Mouse (Mus musculus) activated CD4-positive, CD25-positive, alpha-beta regulatory T cell, adult 4 months (primary cell): Measurements from ENCODE around the gene Slc1a2. TPM values are rescaled to one million over a fixed set of nuclear protein-coding genes. Genes with fewer than 3 reads are reported as not detected.

Experiments
- ATAC-seq: one replicate; pipeline ENCODE4 v1.8.0; 2017
- polyA plus RNA-seq, 2 experiments: library from polyadenylated mRNA; unstranded; fragments of 100-300 nt; shearing (Covaris generic); gene quantifications; one replicate each; pipeline ENCODE4 v1.2.1; 2017

Slc1a2 gene
- not detected for polyA plus RNA-seq

DNA sequence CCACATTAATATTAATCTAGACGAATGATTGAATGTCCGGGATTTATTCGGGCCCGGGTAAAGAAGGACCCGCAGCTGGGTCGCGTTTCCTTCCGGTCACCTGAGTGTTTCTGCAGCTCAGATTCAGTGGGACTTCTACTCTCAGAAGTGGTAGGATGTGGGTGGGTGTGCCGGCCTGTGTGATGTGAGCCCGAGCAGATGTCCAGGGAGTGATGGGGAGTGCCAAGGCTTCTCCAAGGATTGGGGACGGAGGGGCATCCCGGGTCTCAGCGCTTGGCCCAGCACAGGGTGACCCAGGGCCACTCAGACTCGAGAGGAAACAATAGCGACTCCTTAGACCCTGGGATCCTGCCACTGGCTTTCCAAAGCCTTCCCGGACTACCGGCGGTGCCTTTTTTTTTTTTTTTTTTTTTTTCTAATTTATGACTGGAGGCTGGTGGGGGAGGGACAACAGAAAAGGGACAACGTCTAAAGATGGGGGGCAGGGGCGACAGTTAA, at the start of gene Slc1a2:
Gene Slc1a2 (plus strand): TSS at position 497 of the 498 bp plus-strand sequence.
- no peak for ATAC-seq

DNA sequence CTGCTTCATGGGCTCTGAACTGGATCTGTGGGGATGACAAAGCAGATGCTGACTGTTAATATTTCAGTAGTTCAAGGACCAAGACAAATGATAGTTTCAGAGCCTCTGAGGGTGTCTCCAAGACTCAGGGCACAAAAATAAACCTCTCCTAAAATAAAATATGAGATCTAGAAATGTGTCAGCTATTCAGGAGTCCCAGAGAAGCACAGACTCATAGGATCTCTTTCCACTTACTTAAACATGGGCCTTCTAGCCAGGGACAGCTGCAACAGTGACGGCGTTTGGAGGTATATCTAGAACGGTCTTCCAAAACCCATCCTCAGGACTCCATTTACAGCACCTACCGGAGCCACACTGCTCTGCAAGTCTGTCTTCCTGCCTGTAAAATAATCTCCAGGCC, 48.0 kb upstream of the Slc1a2 start:
- no peak for ATAC-seq

DNA sequence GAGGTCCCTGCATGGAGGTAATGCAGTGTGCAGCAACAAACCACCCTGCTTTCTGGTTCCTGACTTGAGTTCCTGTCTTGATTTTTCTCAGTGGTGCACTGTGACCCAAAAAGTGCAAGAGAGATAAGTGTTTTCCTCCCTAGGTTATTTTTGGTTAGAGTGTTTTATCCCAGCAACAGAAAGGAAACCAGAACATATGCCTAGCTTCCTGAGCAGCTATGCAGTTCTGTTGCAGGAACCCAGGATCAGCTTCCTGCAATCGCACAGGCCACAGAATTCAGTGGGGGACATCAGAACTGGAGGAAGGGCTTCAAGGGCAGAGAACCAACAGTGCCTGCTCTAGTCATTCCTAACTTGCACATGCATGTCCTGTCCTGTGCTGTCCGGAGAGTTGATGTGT, 41.8 kb upstream of the Slc1a2 start:
- no peak for ATAC-seq

DNA sequence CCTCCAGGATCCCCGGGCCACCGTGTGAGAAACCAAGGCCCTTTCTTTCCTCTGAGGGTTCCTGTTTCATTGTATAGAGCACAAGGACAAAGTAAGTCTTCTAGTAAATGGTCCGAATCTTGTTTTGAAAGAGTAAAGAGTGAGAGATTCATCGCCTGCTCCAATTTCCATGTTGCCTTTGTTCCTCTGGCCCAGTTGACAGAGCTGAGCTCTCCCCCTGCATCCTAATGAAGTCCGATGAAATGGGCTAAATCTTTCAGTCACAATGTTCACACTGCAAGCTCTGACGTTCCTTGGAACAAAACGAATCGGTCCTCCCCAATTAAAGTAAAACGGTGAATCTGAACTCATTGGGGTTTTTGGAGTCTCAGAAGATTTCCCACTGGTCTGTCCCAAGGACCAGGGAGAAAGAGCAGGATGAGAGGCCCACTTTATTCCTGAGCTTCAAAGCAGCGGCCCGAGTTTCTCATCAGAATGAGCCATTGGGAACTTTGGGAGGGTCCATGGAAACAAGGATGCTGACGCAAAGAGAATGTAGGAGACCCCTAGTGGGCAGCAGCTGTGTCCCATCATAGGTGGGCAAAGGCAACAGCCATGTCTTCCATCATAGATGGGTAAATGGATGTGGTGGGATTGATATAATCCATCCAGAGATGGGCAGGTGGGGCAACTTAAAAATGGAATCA, 37.6 kb upstream of the Slc1a2 start:
- ATAC-seq = no peak

DNA sequence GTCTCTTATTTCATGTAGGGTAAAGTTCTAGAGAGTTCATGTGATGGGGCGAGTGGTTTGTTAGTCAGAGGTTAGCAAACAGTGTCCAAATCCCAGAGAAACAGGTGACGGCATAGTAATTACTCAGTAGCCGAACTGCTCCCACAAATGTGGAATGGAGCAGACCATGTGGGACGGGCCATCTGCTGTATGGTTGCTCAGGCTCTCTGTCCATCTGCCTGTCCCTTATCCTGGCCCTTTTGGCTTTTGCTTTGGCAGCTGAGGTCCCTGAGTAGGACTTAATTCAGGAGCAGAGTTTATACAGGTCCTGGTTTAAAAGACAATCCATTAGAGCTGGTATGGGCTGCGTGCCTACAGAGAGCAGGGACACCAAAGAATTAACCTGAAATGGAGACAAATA, 36.3 kb upstream of the Slc1a2 start:
- no peak for ATAC-seq

DNA sequence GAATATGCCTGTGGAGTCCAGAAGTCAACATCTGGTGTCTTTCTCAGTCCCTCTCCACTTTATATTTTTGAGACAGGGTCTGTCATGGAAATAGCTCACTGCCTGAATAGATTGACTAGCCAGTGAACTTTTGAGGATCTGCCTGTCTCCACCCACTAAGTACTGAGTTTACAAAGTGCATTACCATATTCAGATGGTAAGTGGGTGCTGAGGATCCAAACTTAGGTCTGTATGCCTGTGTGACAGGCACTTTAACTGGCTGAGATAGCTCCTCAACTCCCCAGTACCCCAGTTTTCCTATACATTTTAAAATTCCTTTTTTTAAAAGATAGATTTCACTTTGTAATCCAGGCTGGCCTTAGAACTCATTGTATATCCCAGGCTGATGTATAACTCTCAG, 35.5 kb upstream of the Slc1a2 start:
- no peak for ATAC-seq

DNA sequence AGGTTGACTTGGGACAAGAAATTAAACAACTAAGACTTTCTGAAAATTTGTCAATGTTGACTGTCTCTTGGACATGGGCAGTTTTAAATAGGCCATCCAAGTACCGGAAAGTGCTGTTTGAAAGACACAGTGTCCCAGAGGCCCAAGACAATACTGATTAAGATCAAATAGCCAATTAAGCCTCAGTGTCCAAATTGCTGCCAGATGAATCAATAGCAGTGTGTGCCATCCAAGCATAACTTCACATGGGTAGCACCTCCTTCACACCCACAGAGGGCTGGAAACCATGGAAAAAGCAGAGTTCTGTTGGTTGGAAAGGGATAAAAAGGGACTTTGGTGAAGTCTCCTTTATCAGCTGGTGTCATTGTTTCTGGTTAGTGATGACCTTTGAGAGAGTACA, 33.9 kb upstream of the Slc1a2 start:
- ATAC-seq = no peak

DNA sequence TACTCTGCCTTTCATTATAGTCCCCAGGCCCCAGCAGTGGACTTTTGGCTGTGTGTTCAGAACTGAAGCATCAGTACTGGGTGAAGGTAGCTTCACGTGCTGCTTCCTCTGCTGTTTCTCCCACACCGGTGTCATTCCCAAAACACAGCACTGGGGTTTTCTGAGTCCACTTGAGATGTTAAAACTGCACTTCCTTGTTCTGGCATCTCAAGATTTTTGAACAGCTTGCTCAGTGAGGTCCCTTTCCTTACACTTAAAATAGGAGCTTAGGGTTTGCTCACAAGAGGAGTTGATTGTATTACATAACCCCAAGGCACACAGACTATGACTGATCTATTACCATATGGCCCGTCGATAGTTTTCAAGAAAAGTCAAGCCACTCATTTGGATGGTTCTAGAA, 26.1 kb upstream of the Slc1a2 start:
- no peak for ATAC-seq

DNA sequence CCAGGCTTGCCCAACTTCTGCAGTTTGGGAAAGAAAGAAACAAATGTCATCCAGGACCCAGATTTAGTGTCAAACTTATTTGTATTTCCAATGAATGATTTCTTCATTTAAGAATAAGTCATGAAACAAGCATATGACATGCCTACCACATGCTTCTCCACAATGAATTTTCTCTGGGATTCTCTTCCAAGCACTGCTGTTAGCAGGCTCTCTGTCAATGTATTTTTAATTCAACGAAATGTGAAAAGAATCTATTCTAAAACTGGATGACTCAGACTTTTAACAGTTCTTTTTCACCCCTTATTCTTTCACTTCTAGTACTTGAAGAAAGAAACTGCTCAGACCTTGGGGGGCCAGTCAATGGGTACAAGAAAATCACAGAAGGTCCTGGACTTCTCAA, 24.4 kb upstream of the Slc1a2 start:
- no peak for ATAC-seq

DNA sequence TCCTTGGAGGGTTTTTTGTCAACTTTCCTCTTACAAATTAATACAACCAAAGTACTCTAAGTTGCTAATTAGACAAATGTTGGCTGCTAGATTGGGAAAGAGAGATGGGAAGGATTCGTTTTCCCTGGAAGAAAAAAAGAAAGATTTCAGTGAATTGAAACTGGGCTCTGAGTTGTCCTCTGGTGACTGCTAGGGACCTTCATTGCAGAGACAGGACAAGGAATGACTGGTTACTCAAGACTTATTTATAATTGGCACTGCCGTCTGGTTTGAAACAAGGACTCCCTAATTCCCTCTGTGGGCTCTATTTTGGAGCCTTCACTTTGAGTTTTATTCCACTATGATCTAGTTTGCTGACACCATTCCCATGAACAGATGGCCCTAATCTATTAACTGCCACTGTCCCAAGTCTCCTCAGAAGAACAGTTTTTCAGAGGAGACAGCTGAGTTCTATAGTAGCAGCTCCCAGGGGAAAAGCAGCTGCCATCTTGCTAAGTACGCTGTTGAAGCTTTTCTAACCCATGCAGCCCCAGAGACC, 22.9 kb upstream of the Slc1a2 start:
- no peak for ATAC-seq

DNA sequence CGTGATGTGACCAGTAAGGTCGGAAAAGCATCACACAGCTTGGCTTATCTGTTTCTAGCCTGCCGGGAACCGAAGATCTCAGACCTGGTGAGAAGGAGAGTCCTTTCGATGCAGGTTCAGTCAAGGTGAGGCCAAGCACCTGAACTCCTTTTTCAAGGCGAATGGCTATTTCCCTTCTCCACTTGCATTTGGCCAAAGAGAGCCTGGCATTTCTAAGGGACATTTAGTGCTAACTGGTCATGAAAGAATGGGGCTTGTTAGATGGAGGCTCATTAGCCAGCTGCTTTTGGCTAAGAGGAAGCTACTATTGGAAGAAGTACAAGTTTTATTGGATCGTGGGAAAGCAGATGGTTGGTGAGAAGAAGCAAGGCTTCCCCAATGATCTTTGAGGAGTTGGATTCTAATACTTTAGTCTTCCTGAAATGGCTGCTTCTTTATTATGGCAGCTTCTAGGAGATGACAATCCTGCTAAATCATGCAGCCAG, 22.3 kb upstream of the Slc1a2 start:
- no peak for ATAC-seq

DNA sequence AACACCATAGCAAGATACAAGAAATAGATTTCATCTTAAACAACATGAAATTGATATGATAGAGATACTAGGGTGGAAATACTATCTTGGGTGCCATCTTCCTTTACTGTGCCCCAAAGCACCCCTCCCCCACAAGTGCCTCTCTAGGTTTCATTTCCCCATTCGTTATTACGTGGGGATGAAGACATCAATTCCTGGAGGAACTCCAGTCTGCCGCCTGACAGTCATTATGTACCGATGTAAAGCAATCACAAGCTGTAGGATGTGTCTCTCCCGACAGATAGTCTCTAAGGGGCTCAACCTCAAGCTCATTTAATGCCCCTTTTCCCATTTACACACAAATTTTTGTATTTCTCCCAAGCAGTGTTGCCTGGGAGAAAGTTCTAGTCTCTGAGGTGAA, 20.3 kb upstream of the Slc1a2 start:
- ATAC-seq = no peak

DNA sequence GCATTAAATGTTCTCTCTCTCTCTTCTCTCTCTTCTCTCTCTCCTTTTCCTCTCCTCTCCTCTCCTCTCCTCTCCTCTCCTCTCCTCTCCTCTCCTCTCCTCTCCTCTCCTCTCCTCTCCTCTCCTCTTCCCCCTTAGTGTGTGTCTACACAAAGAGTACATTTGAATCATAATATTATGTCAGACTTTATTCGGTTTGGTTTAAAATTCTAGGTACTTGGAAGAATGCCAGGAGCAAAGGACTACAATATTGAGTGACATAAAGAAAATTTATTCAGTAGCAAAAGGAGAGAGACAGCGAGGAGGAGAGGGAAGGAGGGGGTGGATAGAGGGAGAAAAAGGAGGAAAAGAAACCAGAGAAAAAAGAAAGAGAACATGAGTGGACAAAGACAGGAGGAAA, 19.8 kb upstream of the Slc1a2 start:
- ATAC-seq = no peak

DNA sequence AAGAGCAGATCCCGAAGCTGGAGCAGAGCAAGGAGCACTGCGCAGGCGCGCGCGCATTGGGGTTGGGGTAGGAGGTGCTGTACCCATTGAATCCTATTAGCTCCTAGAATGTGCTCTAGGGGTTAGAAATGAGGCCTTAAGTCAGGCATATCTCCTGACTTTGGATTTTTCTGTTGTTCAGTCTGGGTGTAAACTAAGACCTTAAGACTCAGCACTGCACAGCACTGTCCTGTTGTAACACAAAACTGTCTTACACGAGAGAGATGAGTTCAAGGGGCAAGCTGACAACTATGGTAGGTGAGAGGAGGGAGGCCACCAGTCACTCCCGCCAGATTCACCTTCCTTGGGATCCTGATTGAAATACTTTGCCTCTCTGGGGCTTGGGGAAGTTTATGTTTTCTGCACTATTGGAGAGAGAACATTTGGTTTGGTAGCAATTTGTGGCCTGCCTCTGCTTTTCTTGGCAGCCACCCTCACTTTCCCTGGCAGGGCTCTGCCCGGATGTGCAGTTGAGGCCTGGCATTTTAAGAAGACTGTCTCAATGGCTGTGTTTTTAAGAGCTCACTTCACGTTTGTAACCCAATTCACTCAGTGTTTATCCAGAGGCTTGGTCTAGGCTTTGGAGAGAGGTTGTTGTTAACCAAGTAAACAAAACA, 9.5 kb upstream of the Slc1a2 start:
- no peak for ATAC-seq

DNA sequence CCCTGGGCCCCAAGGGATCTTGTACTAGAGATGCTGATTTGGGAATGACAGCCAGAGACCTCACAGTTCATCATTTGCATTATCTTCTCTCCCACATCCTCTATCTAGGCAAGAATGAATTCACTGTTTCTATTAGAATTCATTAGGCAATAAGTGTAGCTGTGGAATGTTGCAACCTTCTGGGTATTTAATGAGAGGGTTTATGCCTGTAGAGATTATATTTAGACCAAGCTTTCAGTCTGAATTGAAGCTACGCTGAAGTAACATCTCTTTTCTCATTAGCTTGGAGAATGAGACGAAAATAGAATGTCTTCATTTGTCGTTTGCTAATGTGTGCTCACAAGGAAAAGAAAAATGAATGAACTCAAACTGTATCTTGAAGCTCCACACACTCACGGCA, 8.1 kb upstream of the Slc1a2 start:
- no peak for ATAC-seq

DNA sequence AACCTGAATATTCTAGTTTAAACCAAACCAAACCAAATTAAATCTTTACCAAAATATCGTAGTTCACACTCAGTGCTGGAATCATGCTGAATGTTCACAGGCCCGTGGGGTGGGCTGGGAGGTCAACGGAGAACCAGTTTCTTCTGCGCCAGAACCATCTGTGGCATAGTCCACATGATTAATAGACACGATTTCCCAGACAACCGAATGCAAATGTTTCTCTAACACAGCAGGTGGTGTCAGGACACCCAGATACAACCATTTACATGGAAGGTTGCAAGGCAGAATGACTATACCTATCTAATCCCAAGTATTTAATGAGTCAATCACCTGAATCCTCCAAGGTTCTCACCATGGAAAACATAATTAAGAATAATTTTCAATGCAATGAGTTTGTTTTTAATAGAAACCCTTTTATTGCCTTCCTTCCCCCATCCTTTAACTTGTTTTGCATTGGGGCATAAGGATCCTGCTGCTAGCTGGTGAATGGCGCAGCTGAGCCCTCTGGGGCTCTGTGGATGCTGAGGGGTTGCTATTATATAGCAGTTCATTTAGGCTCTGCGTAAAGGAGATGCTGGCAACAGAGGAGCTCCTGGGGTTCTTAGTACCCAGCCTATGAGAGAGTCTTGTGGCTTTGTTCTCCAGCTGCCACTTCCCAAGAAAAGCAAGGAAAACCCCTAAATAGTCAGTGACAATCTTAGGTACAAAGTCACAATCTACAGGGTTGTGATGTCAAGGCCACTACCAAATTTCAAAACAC, 2.3 kb upstream of the Slc1a2 start:
- ATAC-seq = no peak

DNA sequence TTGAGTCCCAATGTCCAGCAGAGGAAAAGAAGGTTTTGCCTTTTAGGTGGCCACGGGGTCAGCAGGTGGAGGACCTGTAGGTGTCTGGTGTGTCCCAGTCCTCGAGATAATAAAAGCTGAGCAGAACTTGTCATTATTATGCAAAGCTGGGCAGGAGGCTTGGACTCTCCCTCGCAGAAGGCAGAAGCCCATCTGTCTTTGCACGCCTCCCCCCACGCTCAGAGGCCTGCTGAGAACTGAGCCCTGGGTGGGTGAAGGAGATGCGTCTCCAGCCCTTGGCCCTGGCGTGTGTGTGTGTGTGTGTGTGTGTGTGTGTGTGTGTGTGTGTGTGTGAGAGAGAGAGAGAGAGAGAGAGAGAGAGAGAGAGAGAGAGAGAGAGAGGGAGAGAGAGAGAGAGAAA, 733 bp upstream of the Slc1a2 start:
- no peak for ATAC-seq

DNA sequence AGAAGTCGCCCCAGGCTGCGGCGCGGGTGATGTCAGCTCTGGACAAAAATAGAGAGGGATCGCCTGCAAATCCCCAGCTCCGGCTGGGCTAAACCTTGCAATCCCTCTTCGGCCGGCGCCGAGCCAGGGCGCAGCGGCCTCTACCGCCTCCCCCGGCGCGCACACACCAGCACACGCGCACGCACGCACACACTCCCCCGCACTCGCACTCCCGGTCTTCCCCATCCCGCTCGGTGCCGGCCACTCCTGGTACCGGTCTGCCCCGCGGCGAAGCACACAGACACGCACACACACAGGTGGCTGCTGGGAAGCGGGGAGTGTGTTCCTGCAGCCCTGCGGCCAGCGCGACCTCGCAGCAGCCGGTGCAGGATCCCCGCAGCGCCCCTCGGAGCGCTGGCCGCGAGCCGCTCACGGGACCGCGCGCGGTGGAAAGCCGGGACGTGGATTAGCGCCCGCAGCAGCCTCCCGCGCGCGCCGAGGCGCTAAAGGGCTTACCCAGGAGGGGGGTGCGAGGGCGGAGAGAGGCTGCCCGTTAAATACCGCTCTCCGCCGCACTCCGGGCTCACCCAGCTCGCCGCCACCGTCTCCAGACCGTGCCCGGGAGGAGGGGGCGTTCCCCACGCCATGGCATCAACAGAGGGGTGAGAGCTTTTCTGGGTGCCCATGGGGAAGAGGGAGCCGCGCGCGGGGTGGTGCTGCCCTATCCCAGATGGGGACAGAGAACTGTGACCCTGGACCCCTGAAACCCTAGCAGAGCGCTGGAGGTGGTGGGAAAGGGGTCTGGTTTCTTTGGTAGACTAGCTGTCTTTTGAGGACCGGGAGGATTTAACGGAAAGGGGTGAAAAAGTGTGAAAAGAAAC, 432 bp downstream of the Slc1a2 start:
- ATAC-seq = no peak

DNA sequence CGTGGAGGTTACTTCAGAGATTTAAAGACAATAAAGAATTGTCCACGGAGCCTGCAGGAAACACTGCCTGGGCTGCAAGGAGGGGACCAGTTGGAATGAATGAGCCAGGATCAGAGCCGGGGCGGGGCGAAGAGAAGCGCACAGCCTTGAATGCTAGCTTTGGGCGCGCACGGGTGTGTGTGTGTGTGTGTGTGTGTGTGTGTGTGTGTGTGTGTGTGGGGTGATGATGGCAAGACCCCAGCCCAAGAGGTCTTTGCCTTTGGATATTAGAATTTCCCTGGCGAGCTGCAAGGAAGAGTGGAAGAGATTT, 1.0 kb downstream of the Slc1a2 start:
- no peak for ATAC-seq

DNA sequence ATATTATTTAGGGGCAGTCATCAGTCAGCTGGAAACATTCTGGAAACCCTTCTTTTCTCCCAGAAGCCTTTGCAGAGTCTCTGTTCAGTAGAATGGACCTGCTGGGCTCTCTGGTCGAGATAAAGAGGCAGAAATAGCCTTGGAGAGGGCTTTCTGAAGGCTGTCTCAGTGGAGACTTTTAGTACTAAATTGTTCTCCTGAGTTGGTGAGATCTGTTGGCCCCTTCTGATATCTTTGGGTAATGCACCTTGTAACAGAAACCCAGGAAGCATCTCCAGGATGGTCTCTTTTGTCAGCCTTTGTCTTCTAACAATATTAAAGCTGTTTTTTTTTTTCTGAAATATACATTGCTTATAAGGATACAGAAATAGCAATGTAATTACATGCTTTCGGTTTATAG, 2.6 kb downstream of the Slc1a2 start:
- no peak for ATAC-seq

DNA sequence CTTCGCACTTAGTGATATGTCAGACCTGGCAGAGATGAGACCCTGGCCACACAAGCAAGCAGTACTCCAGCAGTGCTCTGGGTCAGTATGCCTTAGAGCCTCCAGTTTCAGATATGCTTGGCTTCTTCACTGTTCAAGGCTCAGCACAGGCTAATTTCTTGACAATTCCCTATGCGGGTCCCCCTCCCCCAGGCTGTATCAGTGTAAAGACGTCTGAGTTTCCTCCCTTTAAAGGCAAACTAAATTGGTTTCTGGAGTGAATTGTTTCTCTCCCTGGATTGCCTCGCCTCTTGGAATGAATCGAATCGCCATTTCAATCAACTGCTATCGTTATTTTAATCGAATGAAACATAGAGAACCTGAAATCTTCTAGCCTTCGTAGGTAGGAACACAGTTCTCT, 4.5 kb downstream of the Slc1a2 start:
- ATAC-seq = no peak

DNA sequence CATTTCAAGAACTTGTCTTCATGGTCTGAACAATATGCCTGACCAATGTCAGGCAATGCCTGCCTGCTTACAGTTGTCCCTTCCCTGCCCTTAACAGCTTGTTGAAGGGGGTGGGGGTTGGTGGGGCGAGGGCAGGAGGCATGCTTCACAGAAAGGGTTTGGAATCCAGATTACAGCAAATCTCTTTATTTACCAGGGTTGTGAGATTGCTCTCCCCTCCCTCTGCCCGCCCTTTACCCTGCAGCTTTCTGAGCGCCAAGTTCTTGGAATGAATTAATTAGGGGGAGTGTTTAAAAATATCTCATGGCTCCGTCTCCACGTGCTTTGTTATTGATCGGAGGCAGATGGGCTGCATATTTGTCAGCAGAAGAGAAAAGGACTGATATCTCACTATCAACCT, 4.9 kb downstream of the Slc1a2 start:
- ATAC-seq = no peak

DNA sequence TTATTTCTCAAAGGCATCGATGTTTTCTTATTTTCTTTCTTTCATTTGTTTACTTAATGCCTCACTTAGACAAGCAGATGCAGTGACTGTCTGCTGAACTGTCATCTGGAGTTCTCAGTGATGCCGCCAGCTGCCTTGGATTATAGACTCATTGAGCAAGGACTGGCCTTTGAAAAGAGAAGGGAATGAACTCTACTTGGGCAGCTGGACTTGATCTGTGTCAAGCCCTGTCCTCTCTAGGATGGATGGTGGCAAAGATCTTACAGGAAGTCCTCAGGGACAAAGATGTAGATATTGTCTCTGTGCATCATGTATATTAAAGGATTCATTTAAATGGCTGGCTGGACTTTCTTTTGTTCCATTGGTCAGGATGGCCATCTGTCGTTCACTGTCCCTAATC, 5.4 kb downstream of the Slc1a2 start:
- ATAC-seq = no peak
